Mouse (Mus musculus) bone marrow, adult 2 months (tissue): ENCODE measurements at regions not wholly inside any gene's neighbourhood (a gene's known extent, or its start where the extent isn't known, plus 50 kb on each side); places are given as distances from the start of the nearest gene placed in this dataset.

Experiments
- CTCF ChIP-seq: fragments of 200-500 bp; IDR thresholded peaks from 2 replicates; pipeline ENCODE4 v1.5.1; 2011; ENCODE audit warnings: low read length, control low read depth; ENCODE audit not compliant: control insufficient read depth, insufficient read depth
- POLR2A ChIP-seq: fragments of 200-500 bp; IDR thresholded peaks from 2 replicates; pipeline ENCODE4 v1.6.1; 2011; ENCODE audit warnings: low read depth, mild to moderate bottlenecking, control low read depth, low read length, borderline replicate concordance; ENCODE audit not compliant: control insufficient read depth

DNA sequence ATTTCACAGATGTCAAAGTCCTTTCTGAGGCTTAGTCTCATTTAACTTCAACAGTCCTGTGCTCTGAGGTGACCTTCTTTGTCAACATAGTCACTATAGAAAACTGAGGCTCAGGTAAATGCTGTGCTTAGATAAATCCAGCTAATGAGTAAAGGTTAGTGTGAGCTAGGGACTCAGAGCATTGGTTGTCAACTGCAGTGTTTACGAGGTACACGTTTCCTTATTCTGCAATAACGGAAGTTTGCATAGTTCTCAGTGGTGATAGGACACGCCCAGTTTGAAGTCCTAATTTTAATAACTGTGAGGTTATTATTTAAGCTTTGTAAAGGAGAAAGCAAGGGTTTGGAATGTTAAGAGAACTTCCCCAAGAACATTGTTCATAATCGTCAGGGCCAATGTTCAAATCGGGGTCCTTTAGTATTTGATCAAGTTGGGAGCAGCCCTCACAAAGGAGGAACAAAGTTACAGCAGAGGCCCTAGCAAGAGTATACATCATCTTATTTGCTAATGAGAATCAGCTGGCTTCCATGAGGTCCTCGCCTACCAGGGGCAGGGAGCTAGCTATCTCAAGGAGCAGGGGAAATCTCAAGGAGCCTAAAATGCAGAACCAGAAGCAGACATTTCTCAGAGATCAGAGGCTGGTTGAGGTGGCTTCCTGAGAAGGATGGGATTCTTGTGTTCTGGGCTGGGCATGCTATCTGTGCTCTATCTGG, 268.6 kb downstream of the Tmem38b start:
- no peak for TF ChIP-seq CTCF
- TF ChIP-seq POLR2A, result no peak
